Mouse (Mus musculus) erythroid progenitor cell, adult 5-6 weeks (primary cell): ENCODE measurements around the gene Rai14. TPM values are rescaled to one million over a fixed set of nuclear protein-coding genes. Genes with fewer than 3 reads are reported as not detected.

Source experiments
- ATAC-seq: replicated peaks from 2 replicates; pipeline ENCODE4 v1.8.0; 2016; ENCODE audit warnings: moderate number of reproducible peaks, mild to moderate bottlenecking, moderate TSS enrichment, inconsistent platforms; ENCODE audit not compliant: poor library complexity, low FRiP score, severe bottlenecking
- total RNA-seq, 2 experiments: library from RNA; stranded (forward) in 1 of 2; stranded (reverse) in 1 of 2; fragments of 150-400 nt in 1 of 2; fragments of 186-747, 209-891 nt in 1 of 2; gene quantifications; 2 replicates each; pipeline versions ENCODE4 v1.2.3 to v1.2.4; 2015 to 2017; ENCODE audit warnings: low replicate concordance in 2 of 2

Rai14 gene
- total RNA-seq (2015; ENCODE audit: low replicate concordance): 0.84 and 1.4 TPM in 2 replicates
- total RNA-seq (2017; ENCODE audit: low replicate concordance): 1.3 and 2.5 TPM in 2 replicates

- ATAC-seq: no peak
Measured at GRCm38 (mm10) chr15:10714409-10715138, at the start of gene Rai14. Gene Rai14 (minus strand): TSS chr15:10714624.

GRCm38 (mm10) chr15:10761441-10761840 is 47.0 kb upstream of the Rai14 start:
- ATAC-seq: no peak

GRCm38 (mm10) chr15:10760006-10760405 is 45.6 kb upstream of the Rai14 start:
- ATAC-seq: no peak

- no peak for ATAC-seq
Measured at GRCm38 (mm10) chr15:10759440-10759839, 45.0 kb upstream of the Rai14 start.

GRCm38 (mm10) chr15:10758808-10759207 is 44.4 kb upstream of the Rai14 start:
- ATAC-seq: no peak

GRCm38 (mm10) chr15:10751141-10751540 is 36.7 kb upstream of the Rai14 start:
- ATAC-seq: no peak

- no peak for ATAC-seq
Measured at GRCm38 (mm10) chr15:10750339-10750738, 35.9 kb upstream of the Rai14 start.

- ATAC-seq: no peak
Measured at GRCm38 (mm10) chr15:10749678-10750077, 35.3 kb upstream of the Rai14 start.

GRCm38 (mm10) chr15:10747638-10748037 is 33.2 kb upstream of the Rai14 start:
- no peak for ATAC-seq

GRCm38 (mm10) chr15:10747226-10747625 is 32.8 kb upstream of the Rai14 start:
- no peak for ATAC-seq

GRCm38 (mm10) chr15:10746303-10747051 is 32.1 kb upstream of the Rai14 start:
- no peak for ATAC-seq

- no peak for ATAC-seq
Measured at GRCm38 (mm10) chr15:10742441-10742840, 28.0 kb upstream of the Rai14 start.

- no peak for ATAC-seq
Measured at GRCm38 (mm10) chr15:10739279-10739678, 24.9 kb upstream of the Rai14 start.

GRCm38 (mm10) chr15:10738354-10739142 is 24.1 kb upstream of the Rai14 start:
- ATAC-seq: no peak

- no peak for ATAC-seq
Measured at GRCm38 (mm10) chr15:10735948-10736347, 21.5 kb upstream of the Rai14 start.

- ATAC-seq: no peak
Measured at GRCm38 (mm10) chr15:10735216-10735615, 20.8 kb upstream of the Rai14 start.

- no peak for ATAC-seq
Measured at GRCm38 (mm10) chr15:10731398-10731797, 17.0 kb upstream of the Rai14 start.

- no peak for ATAC-seq
Measured at GRCm38 (mm10) chr15:10726272-10726671, 11.8 kb upstream of the Rai14 start.

GRCm38 (mm10) chr15:10724857-10725256 is 10.4 kb upstream of the Rai14 start:
- no peak for ATAC-seq

GRCm38 (mm10) chr15:10723507-10723906 is 9.1 kb upstream of the Rai14 start:
- ATAC-seq: no peak
